Mouse (Mus musculus): ENCODE data around the gene A630001G21Rik.
A peak's percentile ranks its signal among the peaks of the same experiment; 100 is the strongest.

- no peak for TF ChIP-seq NRF1 (IDR thresholded peaks at IDR 0.05; ENCODE audit: insufficient read depth, low read depth, low read length, poor library complexity, severe bottlenecking)
- no peak for TF ChIP-seq TAL1 (IDR thresholded peaks at IDR 0.05; ENCODE audit: low read length)
- TF ChIP-seq ZKSCAN1 (IDR thresholded peaks at IDR 0.05; ENCODE audit: low read depth, low read length) = no peak
- TF ChIP-seq EP300 (IDR thresholded peaks at IDR 0.05; ENCODE audit: low read depth in 1 of 2, low read length in 2 of 2) = peak in 1 of 2 experiments; percentile 7; a peak in 1 of 4 replicates
These were observed 41.9 kb downstream of the A630001G21Rik start for GRCm38 (mm10) chr1:85736355-85737184.

All from MEL (cell line).